Mouse (Mus musculus): ENCODE data around the gene Atp2a3.

Gene Atp2a3

DNA sequence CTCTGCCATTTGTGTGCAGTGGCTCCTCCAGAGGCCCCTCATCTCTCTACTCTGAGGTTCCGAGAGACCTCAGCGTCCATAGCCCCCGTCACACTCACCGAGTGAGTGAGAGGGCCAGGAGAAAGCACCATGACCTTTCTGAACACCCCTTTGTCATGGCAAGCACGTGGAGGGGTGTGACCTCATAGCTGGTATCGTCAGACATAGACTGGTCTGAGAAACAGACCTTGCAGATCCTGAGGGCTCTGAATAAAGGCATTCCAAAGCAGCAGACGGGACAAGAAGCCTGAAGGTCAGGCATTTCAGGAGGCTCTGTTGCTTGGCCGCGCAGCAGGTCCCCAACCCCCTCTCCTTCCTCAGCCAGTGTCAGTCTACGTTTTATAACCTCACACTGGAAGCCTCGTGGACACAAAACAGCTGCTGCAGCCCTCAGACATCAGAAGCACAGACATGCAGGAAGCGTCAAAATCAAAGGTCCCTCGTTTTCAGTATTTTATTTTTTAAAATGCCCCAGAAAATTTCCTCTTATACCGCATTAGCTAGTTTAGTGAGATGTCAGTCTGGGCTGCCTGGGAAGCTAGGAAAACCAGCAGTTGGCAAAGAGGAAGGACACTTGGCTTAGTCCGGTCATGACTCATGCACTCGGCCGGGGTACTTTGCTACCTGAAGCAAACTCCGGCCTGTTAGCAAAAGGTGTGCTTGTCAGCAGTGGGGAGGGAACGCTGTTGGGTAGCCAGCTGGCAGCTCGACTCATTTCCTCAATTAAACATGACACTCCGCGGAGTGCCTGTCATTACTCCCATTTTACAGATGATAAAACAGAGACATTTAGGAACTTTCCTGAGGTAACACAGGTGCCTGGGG lies 9.6 kb upstream of the Atp2a3 start:
- CTCF ChIA-PET: interaction anchor here (0.6 to 3.7 kb wide), 8 partner anchors 8 to 242 kb away, joined by 3 to 17 read pairs (median 4); no protein-coding TSS in a partner anchor
- POLR2A ChIA-PET: interaction anchor here (0.6 to 5.1 kb wide), 14 partner anchors 8 to 1238 kb away, joined by 3 to 33 read pairs (median 5); partner anchors contain the start of genes Atp2a3 (in 2 of the 4), Cyb5d2 (in 1 of the 4), P2rx1 (in 1 of the 4) and Zzef1 (in 1 of the 4)

DNA sequence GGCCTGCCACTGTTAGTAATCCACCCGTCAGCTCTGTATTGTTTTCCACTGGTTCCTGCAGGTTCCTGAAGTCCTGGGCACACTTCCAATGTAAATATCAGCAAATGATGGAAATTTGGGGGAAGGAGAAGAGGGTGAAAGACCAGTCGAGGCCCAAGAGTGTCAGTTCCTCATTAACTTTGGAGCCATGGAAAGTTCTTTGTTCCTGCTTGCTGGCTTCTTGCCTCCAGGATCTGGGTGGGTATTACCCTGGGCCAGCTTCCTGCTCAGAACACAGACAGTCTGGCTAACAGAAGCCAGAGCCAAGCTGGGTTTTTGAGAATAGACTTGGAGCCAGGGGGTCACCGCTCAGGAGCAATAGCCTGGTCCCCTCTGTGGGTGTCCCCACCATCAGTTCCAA lies 8.7 kb upstream of the Atp2a3 start:
- ChIA-PET POLR2A (interaction anchor here (0.6 to 5.1 kb wide), 12 partner anchors 9 to 1239 kb away, joined by 3 to 33 read pairs (median 4); partner anchors contain the start of genes Atp2a3 (in 2 of the 4), Ctns (in 1 of the 4), P2rx1 (in 1 of the 4) and Shpk (in 1 of the 4)), CTCF (interaction anchor here (0.6 to 3.7 kb wide), 7 partner anchors 9 to 241 kb away, joined by 3 to 17 read pairs (median 6); no protein-coding TSS in a partner anchor)

DNA sequence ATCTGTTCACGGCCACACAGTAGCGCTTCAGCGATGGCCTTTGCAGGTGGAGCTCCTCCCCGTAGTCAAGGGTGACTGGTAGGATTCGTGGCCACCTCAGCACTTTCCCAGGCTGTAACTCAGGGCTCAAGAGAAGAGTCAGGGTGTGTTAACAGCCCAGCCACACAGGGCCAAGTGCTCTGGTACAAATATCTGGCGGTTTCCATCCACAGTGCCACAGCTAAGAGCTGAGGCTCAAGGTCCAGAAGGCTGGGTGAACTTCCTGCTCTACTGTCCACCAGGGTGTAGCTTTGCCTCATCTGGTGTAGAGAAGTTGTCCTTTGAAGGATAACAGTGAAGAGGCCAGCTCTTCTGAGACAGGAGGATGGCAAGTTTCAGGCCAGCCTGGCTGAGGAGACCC lies 8.3 kb upstream of the Atp2a3 start:
- ChIA-PET POLR2A (interaction anchor here in 3 of 4 experiments (0.8 to 5.1 kb wide), 10 partner anchors 8 to 376 kb away, joined by 3 to 33 read pairs (median 4); partner anchors contain the start of genes Atp2a3 (in 2 of the 3), Ctns (in 1 of the 3) and Shpk (in 1 of the 3)), CTCF (interaction anchor here in 3 of 4 experiments (0.9 to 3.7 kb wide), 9 partner anchors 9 to 95 kb away, joined by 3 to 17 read pairs (median 4); partner anchors contain the start of gene Ncbp3 (in 1 of the 3))

- ChIA-PET POLR2A (interaction anchor here in 2 of 4 experiments (0.8 to 5.1 kb wide), 10 partner anchors 8 to 377 kb away, joined by 3 to 33 read pairs (median 4); partner anchors contain the start of genes Atp2a3 (in 1 of the 2), Camkk1 (in 1 of the 2), Ctns (in 1 of the 2) and P2rx1 (in 1 of the 2)), CTCF (interaction anchor here in 3 of 4 experiments (0.9 to 3.7 kb wide), 8 partner anchors 9 to 94 kb away, joined by 3 to 17 read pairs (median 5); partner anchors contain the start of gene Ncbp3 (in 1 of the 3))
Measured at GRCm38 (mm10) chr11:72953116-72953439, 7.9 kb upstream of the Atp2a3 start.

GRCm38 (mm10) chr11:72953440-72954151 lies 7.4 kb upstream of the Atp2a3 start:
- ChIA-PET POLR2A (interaction anchor here in 2 of 4 experiments (0.8 to 5.1 kb wide), 12 partner anchors 8 to 377 kb away, joined by 3 to 33 read pairs (median 4); partner anchors contain the start of genes Atp2a3 (in 1 of the 2), Camkk1 (in 1 of the 2), Ctns (in 1 of the 2) and P2rx1 (in 1 of the 2)), CTCF (interaction anchor here in 3 of 4 experiments (0.6 to 3.7 kb wide), 9 partner anchors 10 to 699 kb away, joined by 3 to 17 read pairs (median 4); partner anchors contain the start of gene Ncbp3 (in 1 of the 3))

DNA sequence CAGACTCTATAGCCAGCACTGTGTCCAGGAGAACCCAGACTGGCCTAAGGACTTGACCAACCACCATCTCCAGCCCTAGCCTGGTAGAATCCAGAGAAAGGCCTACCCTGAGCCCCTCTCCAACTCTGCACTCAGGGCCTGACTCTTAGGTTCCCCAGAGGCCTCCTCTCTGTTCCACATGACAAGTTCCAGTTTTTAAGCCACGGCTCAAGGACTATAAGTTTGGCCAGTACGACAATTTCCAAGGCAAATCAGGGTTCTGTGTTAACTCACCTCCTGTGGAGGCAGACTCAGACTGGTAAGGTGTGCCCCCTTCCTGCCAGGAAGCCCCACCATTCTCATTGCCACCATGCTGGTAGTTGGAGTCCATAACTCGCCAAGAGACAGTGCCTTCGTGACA lies 6.8 kb upstream of the Atp2a3 start:
- CTCF ChIA-PET: interaction anchor here in 3 of 4 experiments (0.6 to 3.7 kb wide), 4 partner anchors 8 to 16 kb away, joined by 3 to 17 read pairs (median 5); no protein-coding TSS in a partner anchor
- POLR2A ChIA-PET: interaction anchor here in 2 of 4 experiments (1.1 to 5.1 kb wide), 9 partner anchors 8 to 65 kb away, joined by 3 to 33 read pairs (median 4); partner anchors contain the start of genes Atp2a3 (in 1 of the 2), Camkk1 (in 1 of the 2) and P2rx1 (in 1 of the 2)

- CTCF ChIA-PET: interaction anchor here in 2 of 4 experiments (0.5 to 3.7 kb wide), 3 partner anchors 14 to 612 kb away, joined by 3 to 17 read pairs (median 6); no protein-coding TSS in a partner anchor
- POLR2A ChIA-PET: interaction anchor here in 2 of 4 experiments (0.6 to 5.1 kb wide), 5 partner anchors 7 to 15 kb away, joined by 3 to 33 read pairs (median 8); partner anchors contain the start of gene Atp2a3 (in 1 of the 2)
Measured at GRCm38 (mm10) chr11:72955339-72955974, 5.5 kb upstream of the Atp2a3 start.

DNA sequence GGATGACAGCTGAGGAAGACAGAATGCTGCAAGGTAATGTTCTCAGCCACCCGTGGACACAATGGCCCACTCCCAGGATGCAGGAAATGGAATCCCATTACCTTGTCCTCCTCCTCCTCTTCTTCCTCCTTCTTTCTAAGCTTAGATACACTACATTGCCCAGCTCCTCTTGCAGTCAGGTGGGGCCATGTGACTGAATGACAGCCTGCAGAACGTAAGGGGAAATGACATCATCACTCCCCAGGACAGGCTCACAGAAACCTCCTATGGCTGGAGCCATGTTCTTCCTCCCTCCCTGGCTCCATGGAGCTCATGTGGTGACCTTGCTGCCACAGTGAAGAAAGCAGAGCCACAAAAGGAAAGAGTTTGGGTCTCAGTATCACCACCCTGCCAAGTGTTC lies 3.7 kb upstream of the Atp2a3 start:
- ChIA-PET CTCF (interaction anchor here in 2 of 4 experiments (0.7 to 1.0 kb wide), 3 partner anchors 10 to 16 kb away, joined by 3 to 4 read pairs (median 3); no protein-coding TSS in a partner anchor), POLR2A (interaction anchor here in 2 of 4 experiments (0.8 to 3.6 kb wide), 7 partner anchors 10 to 387 kb away, joined by 3 to 20 read pairs (median 4); no protein-coding TSS in a partner anchor)

- POLR2A ChIA-PET: interaction anchor here in 3 of 4 experiments (0.8 to 6.0 kb wide), 9 partner anchors 7 to 32 kb away, joined by 3 to 33 read pairs (median 5); no protein-coding TSS in a partner anchor
- CTCF ChIA-PET: interaction anchor here in 2 of 4 experiments (1.5 to 1.6 kb wide), 3 partner anchors 19 to 20 kb away, joined by 3 to 6 read pairs (median 5); no protein-coding TSS in a partner anchor
Measured at GRCm38 (mm10) chr11:72959924-72960679, 867 bp upstream of the Atp2a3 start.

DNA sequence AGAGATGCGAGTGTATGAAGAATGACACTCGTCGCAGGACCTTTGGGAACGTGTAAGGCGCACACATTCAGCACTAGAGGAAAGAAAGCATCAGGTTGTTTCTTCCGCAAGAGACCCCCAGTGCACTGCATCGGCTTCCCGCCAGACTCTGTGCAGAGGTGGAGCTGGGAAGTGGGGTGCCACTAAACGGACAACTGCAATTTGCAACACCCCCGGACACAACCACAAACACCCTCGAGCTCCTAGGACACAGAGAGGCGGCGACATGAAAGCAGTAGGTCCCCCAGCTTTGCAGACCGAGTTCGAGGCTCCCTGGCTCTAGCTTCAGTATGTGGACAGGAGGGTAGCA lies 272 bp upstream of the Atp2a3 start:
- POLR2A ChIA-PET: interaction anchor here in 2 of 4 experiments (0.9 to 6.0 kb wide), 7 partner anchors 8 to 33 kb away, joined by 3 to 33 read pairs (median 5); no protein-coding TSS in a partner anchor
- CTCF ChIA-PET: interaction anchor here in 2 of 4 experiments (1.5 to 1.6 kb wide), 3 partner anchors 19 to 21 kb away, joined by 3 to 6 read pairs (median 5); no protein-coding TSS in a partner anchor

GRCm38 (mm10) chr11:72962378-72962777 lies 1.4 kb downstream of the Atp2a3 start:
- CTCF ChIA-PET: no interaction called here
- POLR2A ChIA-PET: interaction anchor here in 3 of 4 experiments (0.6 to 6.0 kb wide), 11 partner anchors 9 to 1062 kb away, joined by 3 to 33 read pairs (median 3); partner anchors contain the start of gene Ctns (in 1 of the 3)

- ChIA-PET CTCF (interaction anchor here in 3 of 4 experiments (0.6 to 1.5 kb wide), 4 partner anchors 18 to 390 kb away, joined by 3 to 5 read pairs (median 4); no protein-coding TSS in a partner anchor), POLR2A (interaction anchor here in 2 of 4 experiments (0.6 to 6.0 kb wide), 16 partner anchors 9 to 387 kb away, joined by 3 to 33 read pairs (median 3); partner anchors contain the start of gene Ctns (in 1 of the 2))
Measured at GRCm38 (mm10) chr11:72963058-72963788, 2.3 kb downstream of the Atp2a3 start.

DNA sequence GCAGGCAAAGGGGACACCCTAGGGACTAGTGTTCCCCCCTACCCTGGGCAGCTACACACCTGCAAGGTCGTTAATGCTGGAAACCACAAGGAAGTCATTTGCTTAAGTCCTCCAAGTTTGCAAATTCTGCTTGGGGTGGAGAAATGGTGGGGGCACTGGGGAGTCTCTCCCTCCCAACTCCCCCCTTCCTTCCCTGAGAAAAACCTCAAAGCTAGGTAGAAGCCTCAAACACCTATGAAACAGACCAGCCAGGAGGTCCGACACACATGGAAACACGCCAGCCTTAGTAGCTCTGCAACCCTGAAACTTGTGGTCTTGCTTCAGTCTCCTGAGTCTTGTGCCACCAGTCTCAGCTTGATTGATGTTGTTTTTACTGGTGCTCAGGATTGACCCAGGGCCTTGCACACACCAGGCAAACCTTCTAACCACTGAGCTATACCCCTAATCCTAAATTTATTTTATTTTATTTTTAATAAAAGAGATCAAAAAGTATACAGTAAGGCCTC lies 2.9 kb downstream of the Atp2a3 start:
- ChIA-PET POLR2A (interaction anchor here in 2 of 4 experiments (0.9 to 6.0 kb wide), 10 partner anchors 10 to 388 kb away, joined by 3 to 33 read pairs (median 9); no protein-coding TSS in a partner anchor), CTCF (interaction anchor here in 2 of 4 experiments (1.1 to 1.5 kb wide), 4 partner anchors 23 to 391 kb away, joined by 3 to 5 read pairs (median 4); no protein-coding TSS in a partner anchor)

DNA sequence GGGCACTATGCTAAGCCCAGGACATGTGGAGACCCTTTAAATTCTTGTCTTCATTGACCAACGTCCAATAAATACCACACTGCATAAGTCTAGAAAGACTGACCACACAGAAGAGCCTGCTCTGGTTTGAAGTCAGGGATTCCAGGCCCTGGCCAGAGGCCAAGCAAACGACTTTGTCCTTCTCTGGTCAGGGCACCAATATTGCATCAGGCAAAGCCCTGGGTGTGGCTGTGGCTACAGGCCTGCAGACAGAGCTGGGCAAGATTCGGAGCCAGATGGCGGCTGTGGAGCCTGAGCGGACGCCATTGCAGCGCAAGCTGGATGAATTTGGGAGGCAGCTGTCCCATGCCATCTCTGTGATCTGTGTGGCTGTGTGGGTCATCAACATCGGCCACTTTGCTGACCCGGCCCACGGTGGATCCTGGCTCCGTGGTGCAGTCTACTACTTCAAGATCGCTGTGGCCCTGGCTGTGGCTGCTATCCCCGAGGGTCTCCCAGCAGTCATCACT lies 14.1 kb downstream of the Atp2a3 start:
- ChIA-PET CTCF (interaction anchor here in 2 of 4 experiments (1.4 to 1.5 kb wide), 2 partner anchors 8 kb away, joined by 3 read pairs; no protein-coding TSS in a partner anchor), POLR2A (interaction anchor here in 3 of 4 experiments (0.5 to 4.3 kb wide), 7 partner anchors 11 to 171 kb away, joined by 3 to 16 read pairs (median 4); no protein-coding TSS in a partner anchor)

Data from embryonic stem cell, embryonic (primary cell).